Mouse (Mus musculus) heart, adult 2 months (tissue): ENCODE measurements around the gene Armc5.

Source experiments
- EP300 ChIP-seq: fragments of 200-500 bp; IDR thresholded peaks from 2 replicates; pipeline ENCODE4 v1.6.1; 2011; ENCODE audit warnings: low read depth, low read length, control low read depth; ENCODE audit not compliant: insufficient read depth
- POLR2A ChIP-seq: fragments of 200-500 bp; IDR thresholded peaks from 2 replicates; pipeline ENCODE4 v1.6.1; 2011; ENCODE audit warnings: mild to moderate bottlenecking, low read depth, low read length, control low read depth; ENCODE audit not compliant: insufficient read depth

- no peak for TF ChIP-seq EP300
- no peak for TF ChIP-seq POLR2A
Observed at GRCm38 (mm10) chr7:128288923-128289544, 51.9 kb downstream of the Armc5 start.
